Mouse (Mus musculus) forebrain, embryonic 11.5 days (tissue): Measurements from ENCODE around the gene Jade1. TPM values are rescaled to one million over a fixed set of nuclear protein-coding genes. Genes with fewer than 3 reads are reported as not detected.

Experiments
- ATAC-seq: fragments of 200-750 bp; cut with Nextera tagmentation; replicated peaks from 2 replicates; pipeline ENCODE4 v1.8.0; 2017; ENCODE audit warnings: moderate TSS enrichment; ENCODE audit not compliant: low FRiP score
- DNase-seq: peaks from one replicate; pipeline ENCODE4 v3.0.0-alpha.2; 2017; ENCODE audit warnings: low spot score
- H3K27ac ChIP-seq: fragments of 300-500 bp; sonication (generic); 2 replicates; pipeline ENCODE4 v1.5.1; 2014; ENCODE audit warnings: low read depth, low read length
- H3K27me3 ChIP-seq: fragments of 300-500 bp; sonication (generic); 2 replicates; pipeline ENCODE4 v1.6.1; 2014; ENCODE audit warnings: mild to moderate bottlenecking, low read length, mixed read lengths; ENCODE audit not compliant: control insufficient read depth, insufficient read depth
- H3K36me3 ChIP-seq: fragments of 300-500 bp; sonication (generic); 2 replicates; pipeline ENCODE4 v1.6.1; 2014; ENCODE audit warnings: mild to moderate bottlenecking, low read length, moderate library complexity, mixed read lengths; ENCODE audit not compliant: control insufficient read depth, insufficient read depth
- H3K4me1 ChIP-seq: fragments of 300-500 bp; sonication (generic); replicated peaks from 2 replicates; pipeline ENCODE4 v1.6.1; 2014; ENCODE audit warnings: low read length, mixed read lengths; ENCODE audit not compliant: control insufficient read depth, insufficient read depth
- H3K4me2 ChIP-seq: fragments of 300-500 bp; sonication (generic); 2 replicates; pipeline ENCODE4 v1.6.1; 2014; ENCODE audit warnings: low read depth, mild to moderate bottlenecking, low read length, moderate library complexity, mixed read lengths; ENCODE audit not compliant: severe bottlenecking
- H3K4me3 ChIP-seq: fragments of 300-500 bp; sonication (generic); 2 replicates; pipeline ENCODE4 v1.5.1; 2014; ENCODE audit warnings: low read depth, low read length
- H3K9ac ChIP-seq: fragments of 300-500 bp; sonication (generic); 2 replicates; pipeline ENCODE4 v1.6.1; 2014; ENCODE audit warnings: low read length
- H3K9me3 ChIP-seq: fragments of 300-500 bp; sonication (generic); 2 replicates; pipeline ENCODE4 v1.6.1; 2016; ENCODE audit warnings: low read length, mixed read lengths; ENCODE audit not compliant: control insufficient read depth
- WGBS: fragments of 180-500 bp; shearing (Covaris S2); extraction: QIAGEN DNeasy Blood & Tissue Kit; methylation state at CpG from one replicate; pipeline ENCODE4 v1.1.7; 2014; 5-methylcytosine and 5-hydroxymethylcytosine counted together
- polyA plus RNA-seq: library from polyadenylated mRNA; unstranded; fragments of >200 nt; fragmentation: Nextera tagmentation; extraction: Ambion mirVana; gene quantifications from 2 replicates; pipeline ENCODE4 v1.2.1, GENCODE M21; 2014

Gene Jade1
- 22.4 and 24.1 TPM in 2 replicates for polyA plus RNA-seq

DNA sequence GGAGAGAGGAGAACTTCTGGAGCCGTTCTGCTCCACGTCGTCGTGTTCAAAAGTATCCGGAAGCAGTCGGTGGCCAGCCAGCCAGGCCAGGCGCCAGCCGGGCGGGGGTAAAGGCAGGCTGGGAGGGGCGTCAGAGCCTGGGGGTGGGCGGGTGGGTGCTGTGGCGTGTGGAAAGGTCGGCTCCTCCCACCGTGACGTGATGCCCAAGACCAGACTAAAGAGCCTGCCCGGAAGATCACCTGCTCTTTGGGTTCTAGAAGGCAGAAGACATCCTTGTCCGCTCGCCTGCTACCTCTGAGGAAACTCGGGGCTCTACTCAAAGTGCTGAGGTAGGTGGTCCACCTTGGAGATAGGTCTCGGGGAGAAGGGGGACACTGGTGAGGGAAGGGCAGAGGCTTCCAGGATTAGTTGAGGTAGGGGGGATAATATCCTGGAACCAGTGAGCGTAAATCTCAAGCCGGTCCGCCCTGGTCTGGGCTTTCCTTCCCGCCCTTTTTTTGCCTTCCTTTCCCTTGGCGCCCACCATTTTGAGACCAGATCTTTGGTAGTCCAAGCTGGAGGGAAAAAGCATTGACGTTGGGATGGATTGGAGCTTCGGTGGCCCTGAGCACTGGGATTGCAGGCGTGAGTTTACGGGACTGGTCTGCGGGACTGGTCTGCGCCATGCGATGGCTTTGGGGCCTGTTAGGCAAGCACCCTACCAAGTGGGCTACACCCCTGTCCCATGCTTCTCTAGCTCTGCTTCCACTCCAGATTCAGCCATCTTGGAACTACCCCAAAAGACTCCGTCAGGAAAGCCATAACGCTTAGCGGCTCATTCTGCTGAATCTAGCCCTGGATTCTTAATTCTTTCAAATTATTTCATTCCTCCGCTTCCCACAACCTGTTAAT, at the start of gene Jade1:
Gene Jade1, plus strand, starts transcription at position 241 of the 891 bp plus-strand sequence.
- Histone ChIP-seq H3K9ac (no peak within 1 kb of the TSS), H3K27me3 (no peaks in the 10 kb centered on the region), H3K36me3 (no peaks in the 10 kb centered on the region), H3K4me3 (no peak within 1 kb of the TSS), H3K4me2 (no peak within 1 kb of the TSS), H3K27ac (no peak within 1 kb of the TSS), H3K4me1 (no peaks in the 10 kb centered on the region), H3K9me3 (no peaks in the 10 kb centered on the region; the same call in 1 of the 2 replicates)
- ATAC-seq (no peak), DNase-seq (no peak)
- 94% methylated on average over 36 of the region's 36 CpGs for WGBS

DNA sequence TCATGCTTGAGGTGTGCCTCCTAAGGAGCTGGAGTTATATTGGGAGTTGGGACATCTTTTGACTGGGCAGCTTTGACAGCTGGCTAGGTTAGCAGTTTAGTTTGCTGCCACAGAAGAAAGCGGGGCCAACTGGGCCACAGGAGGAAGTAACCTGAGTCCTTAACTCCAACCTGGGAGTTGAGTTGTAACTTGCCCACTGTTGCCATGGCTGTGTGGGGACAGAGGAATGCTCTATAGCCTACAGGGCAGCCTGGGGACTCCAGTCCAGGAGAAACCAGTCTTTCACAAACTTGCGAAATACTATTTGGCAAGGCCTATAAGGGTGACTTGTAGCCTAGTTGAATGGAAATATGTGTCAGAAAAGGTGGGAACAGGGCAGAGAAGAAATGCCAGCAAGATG, 46.1 kb upstream of the Jade1 start:
- no peak overlapping the region for H3K4me2 ChIP-seq
- WGBS = 88% methylated on average over 2 of the region's 2 CpGs
- no peaks in the 10 kb centered on the region for H3K36me3 ChIP-seq
- ATAC-seq (no peak), DNase-seq (no peak)
- no peak overlapping the region for H3K27ac ChIP-seq
- no peaks in the 10 kb centered on the region for H3K9me3 ChIP-seq
- H3K4me3 ChIP-seq = no peak overlapping the region
- H3K9ac ChIP-seq = no peak overlapping the region
- H3K4me1 ChIP-seq = no peaks in the 10 kb centered on the region
- H3K27me3 ChIP-seq = no peaks in the 10 kb centered on the region

DNA sequence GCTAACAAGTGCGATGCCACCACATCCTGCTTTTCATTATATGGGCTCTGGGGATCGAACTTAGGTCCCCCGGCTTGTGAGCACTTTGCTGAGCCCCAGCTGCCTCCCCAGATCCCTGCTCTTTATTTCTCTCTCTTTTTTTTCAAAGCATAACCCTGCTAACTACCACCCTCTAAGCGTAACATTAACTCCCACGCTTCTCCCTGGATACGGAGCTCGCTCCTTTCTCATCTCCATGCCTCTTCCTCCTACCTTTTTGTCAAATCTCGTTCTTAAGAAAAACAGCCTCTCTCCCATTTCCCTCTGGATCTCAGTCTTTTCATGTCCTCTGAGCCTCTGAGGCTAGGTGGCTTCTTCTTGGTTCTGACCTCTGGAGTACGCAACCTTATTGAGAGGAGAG, 45.3 kb upstream of the Jade1 start:
- H3K27me3 ChIP-seq = no peaks in the 10 kb centered on the region
- no peak overlapping the region for H3K4me2 ChIP-seq
- no peak for ATAC-seq
- no peaks in the 10 kb centered on the region for H3K36me3 ChIP-seq
- no peaks in the 10 kb centered on the region for H3K4me1 ChIP-seq
- H3K4me3 ChIP-seq = no peak overlapping the region
- 82% methylated on average over 9 of the region's 9 CpGs for WGBS
- DNase-seq = no peak
- H3K9ac ChIP-seq = no peak overlapping the region
- no peaks in the 10 kb centered on the region for H3K9me3 ChIP-seq
- H3K27ac ChIP-seq = no peak overlapping the region

DNA sequence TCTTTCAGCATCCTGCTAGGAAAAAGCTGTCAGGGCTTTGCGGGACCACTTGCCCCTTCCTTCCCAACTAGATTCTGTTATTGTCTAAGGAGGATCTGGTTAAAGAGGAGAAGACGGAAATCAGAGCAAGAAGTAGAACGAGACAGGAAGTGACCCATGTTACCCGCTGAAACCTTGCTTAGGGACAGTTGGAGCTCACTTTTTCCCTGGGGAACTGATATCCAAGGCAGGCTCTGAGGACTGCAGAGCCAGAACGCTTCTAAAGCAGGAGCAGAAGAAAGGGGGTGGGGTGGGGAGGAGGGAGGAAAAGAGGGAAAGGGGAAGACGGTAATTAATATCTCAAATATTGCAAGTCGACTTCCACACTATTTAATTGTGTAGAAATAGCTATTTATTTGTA, 44.8 kb upstream of the Jade1 start:
- Histone ChIP-seq H3K9me3 (no peaks in the 10 kb centered on the region), H3K9ac (no peak overlapping the region), H3K4me3 (no peak overlapping the region), H3K27ac (no peak overlapping the region), H3K4me1 (no peaks in the 10 kb centered on the region), H3K4me2 (no peak overlapping the region), H3K27me3 (no peaks in the 10 kb centered on the region), H3K36me3 (no peaks in the 10 kb centered on the region)
- WGBS = 80% methylated on average over 7 of the region's 7 CpGs
- ATAC-seq (no peak), DNase-seq (no peak)

DNA sequence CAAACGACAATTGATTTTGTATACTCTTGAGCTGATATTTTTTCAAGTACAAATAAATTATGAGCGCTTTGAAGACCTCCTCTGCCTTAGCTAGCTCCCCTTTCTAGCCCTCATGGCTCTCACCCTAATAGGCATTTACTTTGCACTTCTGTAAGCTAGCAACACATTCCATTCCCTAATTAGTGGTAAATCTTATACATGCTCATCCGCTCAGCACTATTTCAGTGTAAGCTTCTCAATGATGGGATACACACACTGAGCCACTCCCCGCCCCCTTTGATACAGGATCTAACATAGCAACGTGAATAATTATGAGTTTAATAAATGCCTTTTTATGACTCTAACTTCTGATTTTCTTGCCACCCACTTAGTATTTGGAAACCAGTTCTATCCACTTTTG, 41.5 kb upstream of the Jade1 start:
- Histone ChIP-seq H3K27ac (no peak overlapping the region), H3K9me3 (no peaks in the 10 kb centered on the region), H3K9ac (no peak overlapping the region), H3K36me3 (no peaks in the 10 kb centered on the region), H3K27me3 (no peaks in the 10 kb centered on the region), H3K4me2 (no peak overlapping the region), H3K4me3 (no peak overlapping the region), H3K4me1 (no peaks in the 10 kb centered on the region)
- ATAC-seq (peak; percentile 61), DNase-seq (no peak)
- 48% methylated on average over 5 of the region's 5 CpGs for WGBS

DNA sequence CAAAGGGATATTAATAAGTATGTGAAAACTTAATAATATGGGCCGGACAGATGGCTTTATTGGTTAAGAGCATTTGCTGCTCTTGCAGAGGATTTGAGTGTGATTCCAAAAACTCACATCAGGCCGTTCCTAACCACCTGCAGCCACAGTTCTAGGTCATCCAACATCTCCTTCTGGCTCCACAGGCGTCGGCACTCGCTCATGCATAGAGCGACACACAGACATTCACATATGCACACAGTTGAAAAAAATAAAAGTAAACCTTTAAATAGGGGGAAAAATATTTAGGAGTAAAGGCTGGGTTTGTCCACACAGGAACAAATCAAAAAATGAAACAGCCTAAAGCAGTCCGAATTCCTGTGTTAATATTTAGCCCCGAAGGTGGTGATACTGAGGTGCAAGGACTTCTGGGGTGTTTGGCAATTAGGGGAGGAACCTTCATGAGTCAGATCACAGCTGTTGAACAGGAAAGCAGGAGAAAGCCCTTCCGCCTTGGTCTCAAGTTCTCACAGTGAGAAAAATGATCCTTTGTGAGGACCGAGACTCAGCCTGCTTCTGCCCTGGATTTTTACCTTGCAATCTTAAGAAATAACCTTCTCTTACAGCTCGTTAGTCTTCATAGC, 40.7 kb upstream of the Jade1 start:
- no peak overlapping the region for H3K4me2 ChIP-seq
- no peak overlapping the region for H3K9ac ChIP-seq
- H3K36me3 ChIP-seq = no peaks in the 10 kb centered on the region
- H3K4me3 ChIP-seq = no peak overlapping the region
- DNase-seq = no peak
- WGBS = 76% methylated on average over 11 of the region's 11 CpGs
- no peaks in the 10 kb centered on the region for H3K27me3 ChIP-seq
- H3K27ac ChIP-seq = no peak overlapping the region
- H3K9me3 ChIP-seq = no peaks in the 10 kb centered on the region
- ATAC-seq = no peak
- H3K4me1 ChIP-seq = no peaks in the 10 kb centered on the region

DNA sequence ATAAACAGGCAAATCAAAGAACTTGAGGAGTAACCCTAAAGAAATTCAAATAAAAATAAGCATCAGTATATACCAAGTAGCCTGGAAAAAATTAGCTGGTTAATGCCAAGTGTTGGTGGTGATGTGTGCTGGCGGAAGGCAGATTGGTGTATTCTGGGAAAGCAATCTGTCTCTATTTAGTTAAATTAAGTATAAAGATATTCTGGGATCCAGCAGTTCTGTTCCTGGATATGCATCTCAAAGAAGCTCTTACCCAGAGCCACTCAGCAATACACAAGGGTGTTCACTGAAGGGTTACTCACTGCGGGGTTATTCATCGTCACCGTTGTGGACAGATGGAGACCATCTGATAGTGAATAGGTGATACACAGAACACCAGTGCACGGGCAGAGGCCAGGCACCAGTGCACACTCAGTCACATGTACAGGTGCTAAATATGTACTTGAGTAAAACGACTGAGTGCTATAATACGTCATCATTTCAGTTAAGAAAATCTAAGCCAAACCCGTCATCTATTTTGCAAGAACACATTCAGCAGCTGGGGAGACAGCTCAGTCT, 38.5 kb upstream of the Jade1 start:
- no peak for ATAC-seq
- Histone ChIP-seq H3K9me3 (no peaks in the 10 kb centered on the region), H3K4me3 (no peak overlapping the region), H3K27me3 (no peaks in the 10 kb centered on the region), H3K4me2 (no peak overlapping the region), H3K9ac (no peak overlapping the region), H3K36me3 (no peaks in the 10 kb centered on the region), H3K27ac (no peak overlapping the region), H3K4me1 (no peaks in the 10 kb centered on the region; the same call in 1 of the 2 replicates)
- no peak for DNase-seq
- WGBS = 88% methylated on average over 8 of the region's 8 CpGs

DNA sequence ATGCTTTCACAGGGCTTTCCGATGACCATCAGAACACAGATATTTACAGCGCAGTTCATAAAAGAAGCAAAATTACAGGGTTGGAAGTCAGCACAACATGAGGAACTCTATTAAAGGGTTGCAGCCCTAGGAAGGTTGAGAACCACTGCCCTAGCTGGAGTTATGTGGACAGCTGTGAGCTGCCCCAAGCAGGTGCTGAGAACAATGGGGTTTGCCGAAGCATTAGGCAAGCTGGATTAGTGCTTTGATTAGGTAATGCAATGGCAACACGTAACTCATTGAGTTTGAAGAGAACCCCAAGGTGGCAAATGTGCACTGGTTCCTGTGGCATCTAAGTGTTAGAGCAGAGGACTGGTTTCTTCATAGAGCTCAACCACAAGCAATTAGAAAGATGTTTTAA, 34.6 kb upstream of the Jade1 start:
- no peaks in the 10 kb centered on the region for H3K27me3 ChIP-seq
- no peak overlapping the region for H3K9ac ChIP-seq
- H3K9me3 ChIP-seq = no peaks in the 10 kb centered on the region
- whole genome bisulfite sequencing = 62% methylated on average over 4 of the region's 4 CpGs
- no peak overlapping the region for H3K4me3 ChIP-seq
- H3K4me1 ChIP-seq = no peaks in the 10 kb centered on the region; the same call in 1 of the 2 replicates
- no peaks in the 10 kb centered on the region for H3K36me3 ChIP-seq
- H3K27ac ChIP-seq = no peak overlapping the region
- DNase-seq (no peak), ATAC-seq (no peak)
- no peak overlapping the region for H3K4me2 ChIP-seq
